Mouse (Mus musculus) liver, adult 2 months (tissue): ENCODE measurements around the gene Emp2.

Experiments used
- CTCF ChIP-seq: fragments of 200-500 bp; IDR thresholded peaks from 2 replicates; pipeline ENCODE4 v1.5.1; 2011; ENCODE audit warnings: low read depth, low read length, control low read depth
- POLR2A ChIP-seq: fragments of 200-500 bp; IDR thresholded peaks from 2 replicates; pipeline ENCODE4 v1.6.1; 2011; ENCODE audit warnings: low read length, control low read depth; ENCODE audit not compliant: insufficient read depth; ENCODE audit errors: extremely low read depth

GRCm38 (mm10) chr16:10359241-10359640, 45.5 kb upstream of the Emp2 start:
- TF ChIP-seq POLR2A (no peak), CTCF (no peak)
